Mouse (Mus musculus) ES-Bruce4 (cell line): Measurements from ENCODE around the gene Csmd2. TPM values are rescaled to one million over a fixed set of nuclear protein-coding genes. Genes with fewer than 3 reads are reported as not detected.
A peak's percentile ranks its signal among the peaks of the same experiment; 100 is the strongest.
"Not testable (repeated sequence)": the region's sequence is repeated elsewhere in the genome, so short reads cannot be mapped to it uniquely, and the experiment has no call there.

Experiments used
- H3K27ac ChIP-seq: 2 replicates; pipeline ENCODE4 v1.5.1; 2012; ENCODE audit warnings: low read length, inconsistent platforms; ENCODE audit not compliant: insufficient read depth
- H3K27me3 ChIP-seq: 2 replicates; pipeline ENCODE4 v1.6.1; 2012; ENCODE audit warnings: mild to moderate bottlenecking, low read length, inconsistent platforms; ENCODE audit not compliant: control insufficient read depth, poor library complexity, insufficient read depth, severe bottlenecking
- H3K36me3 ChIP-seq: 2 replicates; pipeline ENCODE4 v1.6.1; 2012; ENCODE audit warnings: inconsistent platforms, mild to moderate bottlenecking, low read length, moderate library complexity; ENCODE audit not compliant: control insufficient read depth, poor library complexity, insufficient read depth, severe bottlenecking
- H3K4me1 ChIP-seq: one replicate; pipeline ENCODE4 v1.8.1; 2011; ENCODE audit warnings: low read length; ENCODE audit not compliant: control insufficient read depth, insufficient read depth
- H3K4me3 ChIP-seq: 2 replicates; pipeline ENCODE4 v1.5.1; 2011; ENCODE audit warnings: low read depth, mild to moderate bottlenecking, low read length
- H3K9ac ChIP-seq: 2 replicates; pipeline ENCODE4 v1.6.1; 2012; ENCODE audit warnings: low read depth, mild to moderate bottlenecking, inconsistent platforms; ENCODE audit not compliant: poor library complexity, severe bottlenecking
- H3K9me3 ChIP-seq: replicated peaks from 2 replicates; pipeline ENCODE4 v1.6.1; 2012; ENCODE audit warnings: mild to moderate bottlenecking, low read length, inconsistent platforms; ENCODE audit not compliant: control insufficient read depth, poor library complexity, insufficient read depth, severe bottlenecking
- CTCF ChIP-seq: IDR thresholded peaks from one replicate; pipeline ENCODE4 v1.8.1; 2011; ENCODE audit warnings: low read depth, low read length
- EP300 ChIP-seq: IDR thresholded peaks from 2 replicates; pipeline ENCODE4 v1.6.1; 2011; ENCODE audit warnings: low read depth, low read length; ENCODE audit not compliant: insufficient read depth
- POLR2A ChIP-seq: IDR thresholded peaks from one replicate; pipeline ENCODE4 v1.8.1; 2011; ENCODE audit warnings: low read length; ENCODE audit not compliant: insufficient read depth
- polyA plus RNA-seq: library from polyadenylated mRNA; stranded (reverse); fragments of >200 nt; gene quantifications from 2 replicates; pipeline ENCODE4 v1.2.4, GENCODE M21; 2011; ENCODE audit warnings: low read depth; ENCODE audit not compliant: missing spikeins, insufficient read depth, insufficient read length

Csmd2 gene
- polyA plus RNA-seq, 1 experiment = 4.0 TPM

DNA sequence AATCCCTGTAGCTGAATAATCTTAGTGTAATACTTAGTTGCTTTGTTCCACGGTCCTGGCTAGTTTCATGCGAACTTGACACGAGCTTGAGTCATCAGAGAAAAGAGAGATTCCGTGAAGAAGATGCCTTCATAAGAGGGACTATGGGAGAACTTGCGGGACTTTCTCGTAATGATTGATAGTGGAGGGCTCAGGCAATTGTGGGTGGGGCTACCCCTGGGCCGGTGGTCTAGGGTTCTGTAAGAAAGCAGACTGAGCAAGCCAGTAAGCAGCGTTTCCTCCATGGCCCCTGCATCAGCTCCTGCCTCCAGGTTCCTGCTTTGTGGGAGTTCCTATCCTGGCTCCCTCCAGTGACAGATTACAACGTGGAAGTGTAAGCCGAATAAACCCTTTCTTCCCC, 623.0 kb downstream of the Csmd2 start:
- no peaks in the 10 kb centered on the region for H3K36me3 ChIP-seq
- no peak overlapping the region for H3K27ac ChIP-seq
- H3K4me1 ChIP-seq = no peaks in the 10 kb centered on the region
- TF ChIP-seq POLR2A (no peak), CTCF (no peak), EP300 (no peak)
- H3K4me3 ChIP-seq = no peak overlapping the region
- no peak overlapping the region for H3K9ac ChIP-seq
- no peaks in the 10 kb centered on the region for H3K9me3 ChIP-seq
- no peaks in the 10 kb centered on the region for H3K27me3 ChIP-seq

DNA sequence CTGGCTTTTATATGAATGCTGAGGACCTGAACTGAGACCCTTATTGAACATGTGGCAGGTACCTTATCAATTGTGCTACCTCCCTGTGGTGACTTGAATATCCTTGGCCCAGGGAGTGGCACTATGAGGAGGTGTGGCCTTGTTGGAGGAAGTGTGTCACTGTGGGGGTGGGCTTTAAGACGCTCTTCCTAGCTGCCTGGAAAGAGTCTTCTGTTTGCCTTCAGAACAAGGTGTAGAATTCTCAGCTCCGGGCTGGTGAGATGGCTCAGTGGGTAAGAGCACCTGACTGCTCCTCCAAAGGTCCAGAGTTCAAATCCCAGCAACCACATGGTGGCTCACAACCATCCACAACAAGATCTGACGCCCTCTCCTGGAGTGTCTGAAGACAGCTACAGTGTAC, 624.1 kb downstream of the Csmd2 start:
- not testable (repeated sequence) for H3K4me1 ChIP-seq, H3K27ac ChIP-seq, H3K9me3 ChIP-seq, H3K9ac ChIP-seq, H3K4me3 ChIP-seq, H3K36me3 ChIP-seq, H3K27me3 ChIP-seq

DNA sequence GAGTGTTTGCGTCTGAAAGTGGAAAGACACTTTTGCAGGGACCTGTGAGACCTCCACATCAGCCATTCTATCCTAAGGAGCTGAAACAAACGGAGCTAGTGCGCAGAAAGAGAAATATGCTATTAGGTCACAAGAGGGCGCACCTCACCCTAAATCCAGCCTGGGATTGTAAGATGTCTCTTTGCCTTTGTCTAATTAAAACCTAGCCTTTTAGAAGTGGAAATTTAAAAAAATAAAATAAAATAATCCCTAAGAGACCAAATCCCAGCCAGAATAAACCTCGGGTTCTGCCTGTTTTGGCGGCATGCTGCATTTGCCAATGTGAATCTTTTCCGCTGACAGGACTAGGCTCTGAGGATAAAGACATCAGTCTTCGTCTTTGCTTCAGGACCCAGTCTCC, 625.7 kb downstream of the Csmd2 start:
- no peak for TF ChIP-seq EP300
- peak; percentile 32 for TF ChIP-seq CTCF
- no peaks in the 10 kb centered on the region for H3K9me3 ChIP-seq
- H3K9ac ChIP-seq = no peak overlapping the region
- H3K4me3 ChIP-seq = no peak overlapping the region
- H3K27me3 ChIP-seq = no peaks in the 10 kb centered on the region
- no peak overlapping the region for H3K27ac ChIP-seq
- no peaks in the 10 kb centered on the region for H3K36me3 ChIP-seq
- H3K4me1 ChIP-seq = no peaks in the 10 kb centered on the region

DNA sequence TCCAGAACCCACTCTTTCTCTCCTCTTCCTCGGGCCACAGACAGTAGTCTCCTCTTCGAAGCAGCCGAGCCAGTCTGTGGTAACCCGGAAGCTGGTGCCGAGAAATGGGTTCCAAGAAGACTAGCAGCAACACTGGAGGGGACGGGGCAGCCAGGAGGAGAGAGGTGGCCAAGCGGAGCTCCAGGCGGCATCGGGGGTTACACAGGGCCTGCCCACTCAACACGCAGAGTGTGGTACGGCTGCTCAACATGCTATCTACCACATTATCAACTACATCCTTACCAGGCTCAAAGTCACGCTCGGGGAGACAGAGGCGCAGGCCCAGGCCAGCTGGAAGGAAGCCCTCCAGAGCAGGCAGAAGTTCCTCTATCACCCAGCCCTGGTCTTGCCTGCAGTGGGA, 628.1 kb downstream of the Csmd2 start:
- H3K27ac ChIP-seq = no peak overlapping the region
- H3K4me1 ChIP-seq = no peaks in the 10 kb centered on the region
- no peaks in the 10 kb centered on the region for H3K9me3 ChIP-seq
- H3K27me3 ChIP-seq = no peaks in the 10 kb centered on the region
- H3K36me3 ChIP-seq = no peaks in the 10 kb centered on the region
- TF ChIP-seq EP300 (no peak), POLR2A (no peak), CTCF (no peak)
- no peak overlapping the region for H3K9ac ChIP-seq
- no peak overlapping the region for H3K4me3 ChIP-seq

Other genes starting within 250 kb of the Csmd2 start
- gene CK137956, start 16.9 kb upstream of the Csmd2 start, polyA plus RNA-seq = not detected in 2 replicates